Mouse (Mus musculus) bone marrow, adult 2 months (tissue): ENCODE results near the gene Robo1.

Source experiments
- CTCF ChIP-seq: fragments of 200-500 bp; IDR thresholded peaks from 2 replicates; pipeline ENCODE4 v1.5.1; 2011; ENCODE audit warnings: low read length, control low read depth; ENCODE audit not compliant: control insufficient read depth, insufficient read depth
- POLR2A ChIP-seq: fragments of 200-500 bp; IDR thresholded peaks from 2 replicates; pipeline ENCODE4 v1.6.1; 2011; ENCODE audit warnings: low read depth, mild to moderate bottlenecking, control low read depth, low read length, borderline replicate concordance; ENCODE audit not compliant: control insufficient read depth

DNA sequence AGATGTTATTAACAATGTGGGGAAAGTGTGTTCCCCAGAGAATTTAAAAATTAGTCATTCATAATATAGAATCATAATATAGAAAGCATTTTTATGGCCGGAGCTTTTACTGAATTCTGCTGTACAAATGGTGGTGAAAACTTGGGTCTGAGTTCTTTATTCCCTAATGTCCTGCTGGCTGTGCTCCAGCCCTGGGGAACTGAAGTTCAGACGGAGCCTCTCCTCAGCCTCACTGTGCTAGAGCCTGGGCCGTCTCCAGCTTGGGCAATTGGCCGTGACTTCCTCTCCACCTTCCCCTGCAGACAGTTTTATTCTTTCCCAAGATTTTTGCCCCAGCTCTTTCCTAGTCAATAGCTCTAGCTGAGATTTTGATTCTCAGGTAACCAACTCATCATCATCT is 429.0 kb downstream of the Robo1 start:
- TF ChIP-seq POLR2A (no peak), CTCF (no peak)
